Mouse (Mus musculus): ENCODE results near the gene Ppp1r15a.

DNA sequence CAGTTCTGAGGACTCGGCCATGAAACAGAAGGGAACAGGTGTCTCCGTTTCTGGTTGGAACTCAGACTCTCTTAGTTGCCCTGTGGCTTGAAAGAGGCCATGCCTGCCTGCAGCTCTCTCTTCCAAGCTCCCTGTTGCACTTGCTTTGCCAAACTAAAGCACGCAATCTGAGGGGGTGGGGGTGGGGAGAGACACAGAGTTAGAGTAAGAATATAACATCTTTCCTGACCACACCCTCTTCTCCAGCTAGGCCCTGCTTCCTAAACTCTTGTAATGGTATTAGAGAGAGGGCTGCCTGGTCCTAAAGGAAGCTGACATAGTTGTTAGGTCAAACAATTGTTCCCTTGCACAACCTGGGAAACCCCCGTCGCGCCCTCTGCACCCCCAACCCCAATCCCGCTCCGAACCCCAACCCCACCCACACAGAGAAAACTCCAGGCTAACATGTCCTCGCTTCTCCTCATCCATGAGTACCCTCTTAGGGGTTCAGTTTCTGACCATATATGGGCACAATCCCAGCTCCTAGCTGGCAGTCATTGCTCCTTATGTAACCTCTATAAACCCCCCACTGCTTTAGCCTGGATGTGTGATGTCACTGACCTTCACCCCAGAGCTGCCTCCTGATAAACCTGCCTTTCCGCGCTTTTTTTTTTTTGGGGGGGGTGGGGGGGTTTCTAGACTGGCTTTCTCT lies 24.9 kb upstream of the Ppp1r15a start:
- no peak for TF ChIP-seq CTCF (IDR thresholded peaks at IDR 0.05; ENCODE audit: extremely low read depth, insufficient read length, insufficient replicate concordance, low read depth, low read length)
- TF ChIP-seq POLR2A (IDR thresholded peaks at IDR 0.05; ENCODE audit: low read depth, low read length): no peak
